Mouse (Mus musculus): ENCODE results near the gene Edar.

DNA sequence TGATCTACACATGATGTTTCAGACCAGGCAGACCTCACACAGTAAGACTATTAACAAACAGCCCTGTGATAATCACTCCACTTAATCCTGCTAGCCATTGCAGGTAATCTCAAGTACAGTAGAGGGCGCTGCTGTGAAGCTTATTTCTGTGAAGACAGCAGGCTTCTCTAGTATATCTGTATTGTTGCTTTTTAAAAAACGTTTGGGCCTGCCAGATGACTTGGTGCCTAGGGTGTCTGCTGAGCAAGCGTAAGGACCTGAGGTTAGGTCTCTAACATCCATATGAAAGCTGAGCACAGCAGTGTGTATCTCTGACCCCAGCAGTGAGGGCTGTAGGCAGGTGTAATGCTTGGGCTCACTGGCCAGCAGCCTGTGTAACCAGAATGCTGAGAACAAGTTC, 115.6 kb downstream of the Edar start:
- TF ChIP-seq CTCF (IDR thresholded peaks at IDR 0.05; ENCODE audit: borderline replicate concordance, insufficient read depth, low read length) (no peak), POLR2A (IDR thresholded peaks at IDR 0.05; ENCODE audit: low read depth, low read length) (no peak)
